Mouse (Mus musculus) R1 (cell line): ENCODE data around the gene Lpp.

Experiments used
- DNase-seq: peaks from one replicate; pipeline ENCODE4 v3.0.0-alpha.2; 2018; ENCODE audit warnings: low read depth, low spot score

The Lpp gene

GRCm38 (mm10) chr16:24914393-24914751 is 521.1 kb downstream of the Lpp start:
- no peak for DNase-seq

- no peak for DNase-seq
Observed at GRCm38 (mm10) chr16:24915470-24915869, 522.2 kb downstream of the Lpp start.

- no peak for DNase-seq
Observed at GRCm38 (mm10) chr16:24919349-24920012, 526.2 kb downstream of the Lpp start.

- DNase-seq = no peak
Observed at GRCm38 (mm10) chr16:24930070-24930469, 536.8 kb downstream of the Lpp start.

- no peak for DNase-seq
Observed at GRCm38 (mm10) chr16:24930621-24931020, 537.3 kb downstream of the Lpp start.

- peak; percentile 14 for DNase-seq
Observed at GRCm38 (mm10) chr16:24932816-24933215, 539.5 kb downstream of the Lpp start.

GRCm38 (mm10) chr16:24933691-24934090 is 540.4 kb downstream of the Lpp start:
- DNase-seq = no peak

- DNase-seq = no peak
Observed at GRCm38 (mm10) chr16:24941306-24942160, 548.2 kb downstream of the Lpp start.

GRCm38 (mm10) chr16:24943486-24944261 is 550.4 kb downstream of the Lpp start:
- peak; percentile 42 for DNase-seq

- DNase-seq = no peak
Observed at GRCm38 (mm10) chr16:24946356-24946755, 553.0 kb downstream of the Lpp start.

GRCm38 (mm10) chr16:24947485-24947884 is 554.2 kb downstream of the Lpp start:
- DNase-seq = no peak

- no peak for DNase-seq
Observed at GRCm38 (mm10) chr16:24948091-24948690, 554.9 kb downstream of the Lpp start.

GRCm38 (mm10) chr16:24949265-24949664 is 556.0 kb downstream of the Lpp start:
- no peak for DNase-seq

GRCm38 (mm10) chr16:24950112-24950743 is 556.9 kb downstream of the Lpp start:
- no peak for DNase-seq

GRCm38 (mm10) chr16:24951909-24952308 is 558.6 kb downstream of the Lpp start:
- DNase-seq = no peak

GRCm38 (mm10) chr16:24955054-24955453 is 561.7 kb downstream of the Lpp start:
- peak; percentile 56 for DNase-seq

GRCm38 (mm10) chr16:24958661-24959060 is 565.4 kb downstream of the Lpp start:
- no peak for DNase-seq

- DNase-seq = peak; percentile 9
Observed at GRCm38 (mm10) chr16:24960901-24961806, 567.8 kb downstream of the Lpp start.

- DNase-seq = no peak
Observed at GRCm38 (mm10) chr16:24964311-24964710, 571.0 kb downstream of the Lpp start.

- no peak for DNase-seq
Observed at GRCm38 (mm10) chr16:24965091-24965490, 571.8 kb downstream of the Lpp start.
